Mouse (Mus musculus) gastrocnemius, postnatal 36 days (tissue): ENCODE measurements around the gene Fbxl14. TPM values are rescaled to one million over a fixed set of nuclear protein-coding genes. Genes with fewer than 3 reads are reported as not detected.

Source experiments
- total RNA-seq, 2 experiments: library from RNA; stranded (reverse); gene quantifications; 2 replicates each; pipeline ENCODE4 v1.2.3; 2021

Fbxl14 gene
- total RNA-seq, 2 experiments from 2014 or later = 10.3 to 10.7 TPM

Other genes starting within 250 kb of the Fbxl14 start
- 1 to 10 TPM in 1 of 2 experiments, under 1 TPM in 1; 0.87 to 3.1 TPM for gene Cacna2d4, start 243.1 kb upstream of the Fbxl14 start, total RNA-seq
- under 1 TPM; 0.31 to 0.47 TPM for gene Lrtm2, start 148.9 kb upstream of the Fbxl14 start, total RNA-seq
- gene Adipor2, start 62.0 kb upstream of the Fbxl14 start, total RNA-seq = 10 to 100 TPM; 73.0 to 80.6 TPM
- gene Wnt5b, start 64.7 kb downstream of the Fbxl14 start, total RNA-seq = 1 to 10 TPM in 1 of 2 experiments, under 1 TPM in 1; 0.64 to 1.6 TPM